Mouse (Mus musculus) 3134 (cell line): ENCODE data around the gene Nln.
A peak's percentile ranks its signal among the peaks of the same experiment; 100 is the strongest.

ENCODE experiments used
- DNase-seq: peaks from one replicate; pipeline ENCODE4 v3.0.0-alpha.2; 2011; ENCODE audit warnings: low spot score; ENCODE audit not compliant: insufficient read length; ENCODE audit errors: extremely low read depth

The Nln gene

GRCm38 (mm10) chr13:104024275-104024674 is 85.1 kb downstream of the Nln start:
- no peak for DNase-seq

GRCm38 (mm10) chr13:104023356-104023911 is 86.0 kb downstream of the Nln start:
- peak; percentile 44 for DNase-seq

GRCm38 (mm10) chr13:104018466-104019076 is 90.8 kb downstream of the Nln start:
- DNase-seq, result no peak

- DNase-seq, result peak; percentile 68
Observed at GRCm38 (mm10) chr13:104015246-104016105, 93.9 kb downstream of the Nln start.

GRCm38 (mm10) chr13:104014038-104014437 is 95.4 kb downstream of the Nln start:
- no peak for DNase-seq

- DNase-seq, result no peak
Observed at GRCm38 (mm10) chr13:104013380-104013779, 96.0 kb downstream of the Nln start.

GRCm38 (mm10) chr13:104012214-104012833 is 97.1 kb downstream of the Nln start:
- DNase-seq, result no peak

- DNase-seq, result no peak
Observed at GRCm38 (mm10) chr13:104011289-104011688, 98.1 kb downstream of the Nln start.

GRCm38 (mm10) chr13:104005231-104005845 is 104.1 kb downstream of the Nln start:
- no peak for DNase-seq

GRCm38 (mm10) chr13:103994085-103994455 is 115.3 kb downstream of the Nln start:
- DNase-seq, result no peak

GRCm38 (mm10) chr13:103993142-103994084 is 116.0 kb downstream of the Nln start:
- DNase-seq, result no peak

GRCm38 (mm10) chr13:103986660-103987059 is 122.8 kb downstream of the Nln start:
- peak; percentile 48 for DNase-seq

GRCm38 (mm10) chr13:103985510-103986278 is 123.7 kb downstream of the Nln start:
- DNase-seq, result no peak

GRCm38 (mm10) chr13:103982376-103982775 is 127.0 kb downstream of the Nln start:
- DNase-seq, result no peak

- DNase-seq, result no peak
Observed at GRCm38 (mm10) chr13:103980414-103980813, 129.0 kb downstream of the Nln start.

GRCm38 (mm10) chr13:103978286-103978866 is 131.0 kb downstream of the Nln start:
- DNase-seq, result peak; percentile 77

- peak; percentile 55 for DNase-seq
Observed at GRCm38 (mm10) chr13:103977844-103978243, 131.6 kb downstream of the Nln start.

GRCm38 (mm10) chr13:103976181-103976724 is 133.2 kb downstream of the Nln start:
- no peak for DNase-seq
